ENCODE assay signal across 15 mouse cellular contexts in the genomic region with DNA sequence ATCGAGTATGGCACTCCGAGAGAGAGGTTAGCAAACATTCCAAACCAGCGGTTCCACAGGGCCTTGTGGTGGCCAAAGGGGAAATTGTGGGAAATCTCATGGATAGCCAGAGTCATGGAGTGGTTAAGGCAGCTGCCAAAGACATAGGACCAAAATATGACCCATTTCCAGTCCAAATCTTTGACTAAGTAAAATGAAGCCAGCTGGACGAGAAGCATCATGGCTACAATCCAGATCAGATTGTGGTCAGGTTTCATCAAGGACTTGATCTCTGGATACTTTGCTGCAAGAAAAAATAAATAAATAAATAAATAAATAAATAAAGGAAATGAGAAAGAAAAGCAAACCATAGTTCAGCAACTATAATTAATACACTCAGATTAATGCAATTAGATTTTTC.
"Had no signal": no experiment of that assay in that cellular context is flagged by ENCODE, and none has a peak within 500 bp of the region (broad histone marks: within the 10 kb centered on the region; RNA-seq: fewer than 3 reads in every experiment).

No protein-coding gene starts in this region.

- H3K9ac ChIP-seq: neural tube, embryonic 15.5 days; stomach, embryonic 15.5 days had no signal

- H3K4me3 ChIP-seq: neural tube, embryonic 15.5 days; stomach, embryonic 15.5 days had no signal

- H3K27ac ChIP-seq: neural tube, embryonic 15.5 days; stomach, embryonic 15.5 days; stomach, postnatal 0 days had no signal

- H3K9me3 ChIP-seq: neural tube, embryonic 15.5 days; stomach, embryonic 15.5 days had no signal

- H3K27me3 ChIP-seq: stomach, embryonic 15.5 days had no signal

- DNase-seq: retina, postnatal 1 day; right cerebral cortex, adult 18-20 months; right cerebral cortex, postnatal 14 days; right cerebral cortex, postnatal 25 days; right cerebral cortex, postnatal 4 days; spleen, adult 18-20 months; thymus, adult 18-20 months; thymus, adult 2 months; thymus, postnatal 14 days; thymus, postnatal 25 days; thymus, postnatal 36 days; thymus, postnatal 4 days had no signal
